Mouse (Mus musculus) cerebellum, adult 9-10 months (tissue): ENCODE data around the gene Miga2.

Experiments used
- DNase-seq: peaks from one replicate; pipeline ENCODE4 v3.0.0; 2022

The Miga2 gene

GRCm38 (mm10) chr2:30429156-30429555 lies 65.1 kb downstream of the Miga2 start:
- peak; percentile 61 for DNase-seq
